Mouse (Mus musculus) E14TG2a.4 (cell line): ENCODE measurements at regions not wholly inside any gene's neighbourhood (a gene's known extent, or its start where the extent isn't known, plus 50 kb on each side); places are given as distances from the start of the nearest gene placed in this dataset.

Source experiments
- CTCF ChIP-seq: conservative IDR thresholded peaks from 2 replicates; pipeline ENCODE4 v1.5.1; 2014; ENCODE audit warnings: low read length
- POU5F1 ChIP-seq: IDR thresholded peaks from 2 replicates; pipeline ENCODE4 v1.6.1; 2014; ENCODE audit warnings: low read length, borderline replicate concordance

DNA sequence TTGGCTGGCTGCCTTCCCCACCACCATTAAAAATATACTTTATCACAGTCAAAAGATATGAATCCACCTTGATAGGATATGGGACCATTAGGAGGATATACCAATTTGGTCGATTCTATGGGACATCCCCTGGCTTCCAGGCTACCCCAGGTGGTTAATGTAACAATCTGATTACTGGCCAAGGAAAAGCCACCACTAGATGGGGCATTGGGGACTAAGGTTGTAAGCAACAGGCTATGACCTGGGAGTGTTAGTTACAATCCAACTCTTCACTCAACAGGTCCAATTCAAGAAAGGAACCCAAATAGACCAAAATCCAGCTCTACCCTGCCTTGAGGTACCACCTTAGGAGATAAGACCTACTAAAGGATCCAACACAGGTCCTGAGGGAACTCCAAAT, 264.4 kb downstream of the Galc start:
- no peak; the same call in 1 of the 2 replicates for TF ChIP-seq CTCF
- TF ChIP-seq POU5F1, result no peak
